Mouse (Mus musculus): ENCODE data around the gene Prpf39. TPM values are rescaled to one million over a fixed set of nuclear protein-coding genes. Genes with fewer than 3 reads are reported as not detected.

Gene Prpf39
- total and polyA plus RNA-seq, 3 experiments: 20.7 to 192 (median 122) TPM

DNA sequence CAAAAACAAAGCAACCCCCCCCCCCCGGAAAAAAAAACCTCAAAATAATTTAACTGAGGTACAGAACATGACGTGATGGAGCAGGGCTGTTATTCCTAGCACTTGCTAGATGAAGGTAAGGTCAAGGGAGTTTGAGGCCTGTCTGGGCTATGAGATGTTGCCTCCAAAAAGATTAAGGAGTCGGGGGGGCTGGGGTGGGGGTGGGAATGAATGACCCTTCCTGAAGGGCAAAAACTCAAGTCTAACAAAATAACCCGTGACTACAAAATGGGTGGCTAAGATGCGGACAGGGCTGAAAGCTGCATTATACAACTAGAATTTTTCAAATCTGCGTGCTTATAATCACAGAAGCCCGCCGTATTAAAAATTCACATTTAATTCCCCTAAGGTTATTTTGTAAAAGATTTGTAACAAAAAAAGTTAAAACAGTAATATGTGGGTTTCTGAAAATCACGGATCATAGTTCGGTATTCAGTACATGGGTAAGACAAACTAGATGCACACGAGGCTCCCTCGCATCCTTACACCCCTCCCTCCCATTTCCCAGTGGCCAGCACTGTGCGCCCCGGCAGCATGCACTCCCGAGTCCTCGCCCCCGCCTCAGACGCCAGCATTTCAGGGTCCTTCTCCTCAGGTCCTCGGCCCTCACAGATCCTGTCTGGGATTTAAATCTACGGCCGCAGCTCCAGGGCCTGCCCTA, 36.9 kb downstream of the Prpf39 start:
- Histone ChIP-seq H3K36me3 (replicated peaks) (peaks cover 42% of the 10 kb centered on the region), H3K9me3 (replicated peaks) (no peaks in the 10 kb centered on the region), H3K4me3 (ENCODE audit: low read depth, low read length) (peak overlapping the region; percentile 84), H3K27me3 (ENCODE audit: insufficient read depth, low read length) (no peaks in the 10 kb centered on the region), H3K4me1 (ENCODE audit: insufficient read depth, low read depth, low read length) (peaks cover 54% of the 10 kb centered on the region)
- DNase-seq (ENCODE audit: low spot score) (no peak), ATAC-seq (ENCODE audit: extremely low read depth, insufficient number of reproducible peaks, low FRiP score, poor library complexity, severe bottlenecking) (peak; percentile 15; the same call in 1 of the 2 replicates)
- TF ChIP-seq TAL1 (conservative IDR thresholded peaks at IDR 0.05; ENCODE audit: low read depth, low read length) (no peak), GATA2 (IDR thresholded peaks at IDR 0.05; ENCODE audit: borderline replicate concordance, low read depth, low read length) (no peak), POLR2AphosphoS5 (IDR thresholded peaks at IDR 0.05; ENCODE audit: insufficient replicate concordance, low read depth, low read length) (no peak)

DNA sequence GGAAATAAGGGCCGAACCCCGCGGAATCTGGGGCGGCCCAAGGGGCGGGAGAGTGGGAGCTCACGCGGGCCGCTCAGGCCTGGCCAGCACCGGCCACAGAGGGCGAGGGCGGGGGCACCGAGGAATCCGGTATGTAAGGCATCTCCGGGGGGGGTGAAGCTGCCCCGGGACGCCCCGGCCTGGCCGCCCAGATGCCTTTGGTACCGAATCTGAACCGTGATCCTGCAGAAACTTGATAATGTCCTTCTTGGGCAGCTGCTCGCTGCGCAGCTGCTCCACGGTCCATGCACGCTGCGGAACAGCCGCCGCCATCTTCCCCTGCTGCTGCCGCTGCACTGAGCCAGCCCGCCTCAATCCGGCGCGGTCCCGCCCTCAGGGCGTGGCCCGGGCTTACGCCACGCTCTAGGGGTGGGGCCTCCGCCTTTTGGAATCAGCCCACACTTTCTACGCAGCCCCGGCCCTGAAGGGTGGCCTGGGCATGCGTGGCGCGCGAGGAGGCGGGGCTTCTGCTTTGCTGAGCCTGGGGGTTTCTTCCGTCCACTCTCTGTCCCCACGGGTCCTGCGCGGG, 37.6 kb downstream of the Prpf39 start, which contains the start of gene Fkbp3:
Gene Fkbp3 (minus strand): TSS at position 397 of the 568 bp plus-strand sequence.
- DNase-seq (ENCODE audit: low spot score) (peak; percentile 91), ATAC-seq (ENCODE audit: extremely low read depth, insufficient number of reproducible peaks, low FRiP score, poor library complexity, severe bottlenecking) (peak; percentile 84)
- TF ChIP-seq POLR2AphosphoS5 (IDR thresholded peaks at IDR 0.05; ENCODE audit: insufficient replicate concordance, low read depth, low read length) (peak; percentile 93; the same call in 1 of the 2 replicates), TAL1 (conservative IDR thresholded peaks at IDR 0.05; ENCODE audit: low read depth, low read length) (no peak), CTCF (IDR thresholded peaks at IDR 0.05; ENCODE audit: low read depth, low read length) (no peak), GATA1 (IDR thresholded peaks at IDR 0.05; ENCODE audit: borderline replicate concordance, low read length) (no peak)
- peaks cover 59% of the 10 kb centered on the region for H3K4me1 ChIP-seq (ENCODE audit: insufficient read depth, low read depth, low read length)
- no peaks in the 10 kb centered on the region for H3K27me3 ChIP-seq (ENCODE audit: insufficient read depth, low read length)
- H3K4me3 ChIP-seq (ENCODE audit: low read depth, low read length): peak within 1 kb of the TSS; percentile 87
- H3K9me3 ChIP-seq (replicated peaks): no peaks in the 10 kb centered on the region
- peaks cover 42% of the 10 kb centered on the region for H3K36me3 ChIP-seq (replicated peaks)

DNA sequence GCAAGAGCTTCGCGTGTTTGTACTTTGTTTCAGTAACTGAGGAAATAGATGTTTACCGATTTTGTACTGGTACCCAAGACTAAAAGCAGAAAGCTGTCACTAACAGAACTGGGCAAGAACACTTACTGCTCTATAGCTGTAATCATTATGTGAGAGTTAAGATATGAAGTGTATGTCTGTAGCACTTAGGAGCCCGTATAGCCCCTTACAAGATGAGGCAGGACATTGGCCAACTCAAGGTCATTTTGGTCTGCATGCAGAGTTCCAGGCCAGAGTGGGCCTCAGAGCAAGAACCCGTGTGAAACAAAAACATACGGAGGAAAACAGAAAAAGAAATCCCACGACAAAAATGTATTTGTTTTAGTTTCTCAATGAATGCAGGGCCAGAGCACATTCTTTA, 38.5 kb downstream of the Prpf39 start:
- H3K9me3 ChIP-seq (replicated peaks): no peaks in the 10 kb centered on the region
- no peak for TF ChIP-seq GATA1 (IDR thresholded peaks at IDR 0.05; ENCODE audit: borderline replicate concordance, low read length)
- no peak for TF ChIP-seq GATA2 (IDR thresholded peaks at IDR 0.05; ENCODE audit: borderline replicate concordance, low read depth, low read length)
- no peak for TF ChIP-seq POLR2AphosphoS5 (IDR thresholded peaks at IDR 0.05; ENCODE audit: insufficient replicate concordance, low read depth, low read length)
- TF ChIP-seq CTCF (IDR thresholded peaks at IDR 0.05; ENCODE audit: low read depth, low read length): no peak
- TF ChIP-seq TAL1 (conservative IDR thresholded peaks at IDR 0.05; ENCODE audit: low read depth, low read length): no peak
- ATAC-seq (ENCODE audit: extremely low read depth, insufficient number of reproducible peaks, low FRiP score, poor library complexity, severe bottlenecking): no peak
- H3K36me3 ChIP-seq (replicated peaks): peaks cover 39% of the 10 kb centered on the region
- peaks cover 61% of the 10 kb centered on the region for H3K4me1 ChIP-seq (ENCODE audit: insufficient read depth, low read depth, low read length)
- DNase-seq (ENCODE audit: low spot score): no peak
- H3K27me3 ChIP-seq (ENCODE audit: insufficient read depth, low read length): no peaks in the 10 kb centered on the region
- peak overlapping the region; percentile 87; the same call in 1 of the 2 replicates for H3K4me3 ChIP-seq (ENCODE audit: low read depth, low read length)

DNA sequence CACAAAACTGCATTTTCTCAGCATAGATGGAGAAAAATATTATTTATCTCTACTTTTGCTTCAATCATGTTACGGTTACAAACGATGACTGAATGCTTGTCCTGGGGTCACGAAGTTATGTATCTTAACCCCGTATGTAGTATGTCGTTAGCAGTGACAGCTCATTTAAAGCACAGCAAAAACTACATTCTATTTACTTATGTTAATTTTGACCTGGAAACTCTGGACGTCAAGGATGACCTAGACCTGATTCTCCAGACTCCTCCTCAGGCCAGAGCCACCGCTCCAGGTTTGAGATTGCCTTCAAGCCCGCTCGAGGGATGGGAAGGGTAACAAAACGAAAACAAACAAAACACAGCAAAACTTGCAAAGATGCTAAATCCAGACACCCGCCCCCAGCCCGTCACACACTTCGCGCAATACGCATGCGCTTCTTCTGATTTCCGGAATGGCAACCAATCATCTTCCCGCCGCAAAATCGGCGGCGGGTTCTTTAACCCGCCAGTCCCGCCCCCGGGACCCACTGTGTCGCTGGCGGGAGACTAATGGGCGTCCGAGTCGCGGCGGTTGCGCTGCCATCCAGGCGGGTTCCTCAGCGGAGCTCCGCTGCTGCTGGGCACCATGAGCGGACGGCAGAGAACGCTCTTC, 39.1 kb downstream of the Prpf39 start, which contains the start of gene Fancm:
Gene Fancm (plus strand): TSS at position 519 of the 648 bp plus-strand sequence.
- peaks cover 61% of the 10 kb centered on the region for H3K4me1 ChIP-seq (ENCODE audit: insufficient read depth, low read depth, low read length)

DNA sequence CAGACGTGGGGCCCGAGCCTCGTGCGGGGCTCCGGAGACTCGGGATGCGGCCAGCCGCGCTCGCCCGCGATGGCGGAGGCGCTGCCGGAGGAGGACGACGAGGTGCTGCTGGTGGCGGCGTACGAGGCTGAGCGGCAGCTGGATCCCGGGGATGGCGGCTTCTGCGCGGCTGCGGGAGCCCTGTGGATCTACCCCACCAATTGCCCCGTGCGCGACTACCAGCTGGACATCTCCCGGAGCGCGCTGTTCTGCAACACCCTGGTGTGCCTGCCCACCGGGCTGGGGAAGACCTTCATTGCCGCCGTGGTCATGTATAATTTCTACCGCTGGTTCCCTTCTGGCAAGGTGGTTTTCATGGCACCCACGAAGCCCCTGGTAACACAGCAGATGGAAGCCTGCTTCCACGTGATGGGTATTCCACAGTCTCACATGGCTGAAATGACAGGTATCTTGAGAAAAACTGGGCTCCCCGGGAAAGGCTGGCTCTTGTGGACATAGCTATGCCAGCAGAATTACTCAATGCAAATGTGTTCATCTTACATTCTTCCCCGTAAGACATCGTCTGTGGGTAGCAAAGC, 39.7 kb downstream of the Prpf39 start:
- TF ChIP-seq GATA2 (IDR thresholded peaks at IDR 0.05; ENCODE audit: borderline replicate concordance, low read depth, low read length): no peak
- TF ChIP-seq POLR2AphosphoS5 (IDR thresholded peaks at IDR 0.05; ENCODE audit: insufficient replicate concordance, low read depth, low read length): no peak
- TF ChIP-seq CTCF (IDR thresholded peaks at IDR 0.05; ENCODE audit: low read depth, low read length): no peak
- no peak for TF ChIP-seq GATA1 (IDR thresholded peaks at IDR 0.05; ENCODE audit: borderline replicate concordance, low read length)
- no peak for TF ChIP-seq TAL1 (conservative IDR thresholded peaks at IDR 0.05; ENCODE audit: low read depth, low read length)
- H3K27me3 ChIP-seq (ENCODE audit: insufficient read depth, low read length): no peaks in the 10 kb centered on the region
- peaks cover 57% of the 10 kb centered on the region for H3K4me1 ChIP-seq (ENCODE audit: insufficient read depth, low read depth, low read length)
- DNase-seq (ENCODE audit: low spot score): peak; percentile 20
- ATAC-seq (ENCODE audit: extremely low read depth, insufficient number of reproducible peaks, low FRiP score, poor library complexity, severe bottlenecking): no peak
- peak overlapping the region; percentile 87 for H3K4me3 ChIP-seq (ENCODE audit: low read depth, low read length)
- no peaks in the 10 kb centered on the region for H3K9me3 ChIP-seq (replicated peaks)
- peaks cover 39% of the 10 kb centered on the region for H3K36me3 ChIP-seq (replicated peaks)

More for the DNA sequence above, 39.1 kb downstream of the Prpf39 start, which contains the start of gene Fancm:
- TF ChIP-seq CTCF (IDR thresholded peaks at IDR 0.05; ENCODE audit: low read depth, low read length): no peak
- peak; percentile 91 for DNase-seq (ENCODE audit: low spot score)
- H3K4me3 ChIP-seq (ENCODE audit: low read depth, low read length): peak within 1 kb of the TSS; percentile 87
- H3K27me3 ChIP-seq (ENCODE audit: insufficient read depth, low read length): no peaks in the 10 kb centered on the region
- no peaks in the 10 kb centered on the region for H3K9me3 ChIP-seq (replicated peaks)
- H3K36me3 ChIP-seq (replicated peaks): peaks cover 40% of the 10 kb centered on the region
- peak; percentile 62 for ATAC-seq (ENCODE audit: extremely low read depth, insufficient number of reproducible peaks, low FRiP score, poor library complexity, severe bottlenecking)

DNA sequence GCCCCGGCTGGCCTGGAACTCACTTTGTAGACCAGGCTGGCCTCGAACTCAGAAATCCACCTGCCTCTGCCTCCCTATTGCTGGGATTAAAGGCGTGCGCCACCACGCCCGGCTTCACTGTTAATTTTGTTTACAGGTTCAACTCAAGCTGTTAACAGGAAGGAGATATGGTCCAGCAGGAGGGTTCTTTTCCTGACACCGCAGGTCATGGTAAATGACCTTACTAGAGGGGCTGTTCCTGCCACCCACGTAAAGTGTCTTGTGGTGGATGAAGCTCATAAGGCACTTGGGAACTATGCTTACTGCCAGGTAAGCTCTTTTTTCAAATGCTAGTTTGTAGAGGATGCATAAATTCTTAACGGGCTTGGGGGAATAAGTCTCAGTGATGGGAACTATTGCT, 40.8 kb downstream of the Prpf39 start:
- DNase-seq (ENCODE audit: low spot score): no peak
- ATAC-seq (ENCODE audit: extremely low read depth, insufficient number of reproducible peaks, low FRiP score, poor library complexity, severe bottlenecking): no peak
- Histone ChIP-seq H3K4me3 (ENCODE audit: low read depth, low read length) (peak overlapping the region; percentile 87; the same call in 1 of the 2 replicates), H3K4me1 (ENCODE audit: insufficient read depth, low read depth, low read length) (peaks cover 51% of the 10 kb centered on the region), H3K36me3 (replicated peaks) (peaks cover 42% of the 10 kb centered on the region), H3K9me3 (replicated peaks) (no peaks in the 10 kb centered on the region), H3K27me3 (ENCODE audit: insufficient read depth, low read length) (no peaks in the 10 kb centered on the region)
- TF ChIP-seq TAL1 (conservative IDR thresholded peaks at IDR 0.05; ENCODE audit: low read depth, low read length) (no peak), GATA2 (IDR thresholded peaks at IDR 0.05; ENCODE audit: borderline replicate concordance, low read depth, low read length) (no peak), GATA1 (IDR thresholded peaks at IDR 0.05; ENCODE audit: borderline replicate concordance, low read length) (no peak), POLR2AphosphoS5 (IDR thresholded peaks at IDR 0.05; ENCODE audit: insufficient replicate concordance, low read depth, low read length) (no peak), CTCF (IDR thresholded peaks at IDR 0.05; ENCODE audit: low read depth, low read length) (no peak)

All from G1E (cell line).